Mouse (Mus musculus) T-helper 17 cell (primary cell): ENCODE results near the gene Cox4i2.

Experiments
- in situ Hi-C, 2 experiments: fragments of 300-600 bp; cut with MboI, MseI; formaldehyde crosslinking; loops; 1 replicate in 1 of 2; 2 replicates in 1 of 2; pipeline ENCODE4 v1.15.1; 2025; ENCODE audit warnings: high pct_unique_total_duplicates in 2 of 2

Cox4i2 gene

DNA sequence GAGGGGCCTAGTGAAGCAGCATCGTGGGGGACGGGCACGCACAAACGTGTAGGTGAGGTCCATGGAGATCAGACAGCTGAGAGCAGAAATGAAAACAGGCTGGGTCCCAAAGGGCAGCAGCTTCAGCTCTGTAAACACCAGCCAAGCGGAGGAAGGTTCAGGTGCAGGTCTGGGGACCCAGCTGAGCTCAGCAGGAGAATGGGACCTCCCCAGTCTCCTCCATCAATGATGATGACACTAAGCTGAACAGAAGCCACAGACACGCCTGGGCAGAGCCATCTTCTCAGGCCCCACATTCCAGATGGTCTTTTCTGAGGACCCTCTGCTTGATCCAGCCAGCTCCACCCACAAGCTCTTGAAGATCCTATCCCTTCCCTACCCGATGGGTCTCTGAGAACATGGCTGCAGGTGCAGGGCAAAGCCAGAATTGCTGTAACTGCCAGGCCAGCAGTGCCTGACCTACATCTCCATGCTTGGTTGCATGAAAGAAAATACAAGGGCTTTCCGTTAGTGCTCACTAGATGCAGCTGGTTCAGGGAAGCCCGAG is 40.4 kb downstream of the Cox4i2 start:
- in situ Hi-C loops = loop anchor here in 1 of 2 experiments (25.0 kb wide), 2 partner anchors 682 to 1232 kb away; partner anchors contain the start of genes Sdcbp2 and Srxn1

DNA sequence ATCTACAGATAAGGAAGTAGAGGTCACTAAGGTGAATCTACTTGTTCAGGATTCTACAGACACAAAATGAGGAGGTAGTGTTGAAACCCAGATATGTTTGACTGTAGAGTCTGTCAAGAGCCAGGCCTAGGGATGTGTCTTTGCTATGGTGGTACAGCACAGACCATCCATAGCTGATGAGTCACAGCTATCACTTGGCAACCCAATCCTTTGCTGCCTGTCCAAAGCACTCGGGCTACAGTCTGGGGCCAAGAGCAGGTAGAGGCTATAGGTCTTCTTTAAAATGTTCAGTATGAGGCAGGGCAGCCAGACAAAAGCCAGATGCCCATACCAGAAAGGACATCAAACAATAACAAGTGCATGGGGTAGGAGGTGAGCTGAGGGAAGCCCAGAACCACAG is 43.6 kb downstream of the Cox4i2 start:
- in situ Hi-C loops = loop anchor here in 1 of 2 experiments (25.0 kb wide), 2 partner anchors 685 to 1235 kb away; partner anchors contain the start of genes Sdcbp2 and Srxn1

DNA sequence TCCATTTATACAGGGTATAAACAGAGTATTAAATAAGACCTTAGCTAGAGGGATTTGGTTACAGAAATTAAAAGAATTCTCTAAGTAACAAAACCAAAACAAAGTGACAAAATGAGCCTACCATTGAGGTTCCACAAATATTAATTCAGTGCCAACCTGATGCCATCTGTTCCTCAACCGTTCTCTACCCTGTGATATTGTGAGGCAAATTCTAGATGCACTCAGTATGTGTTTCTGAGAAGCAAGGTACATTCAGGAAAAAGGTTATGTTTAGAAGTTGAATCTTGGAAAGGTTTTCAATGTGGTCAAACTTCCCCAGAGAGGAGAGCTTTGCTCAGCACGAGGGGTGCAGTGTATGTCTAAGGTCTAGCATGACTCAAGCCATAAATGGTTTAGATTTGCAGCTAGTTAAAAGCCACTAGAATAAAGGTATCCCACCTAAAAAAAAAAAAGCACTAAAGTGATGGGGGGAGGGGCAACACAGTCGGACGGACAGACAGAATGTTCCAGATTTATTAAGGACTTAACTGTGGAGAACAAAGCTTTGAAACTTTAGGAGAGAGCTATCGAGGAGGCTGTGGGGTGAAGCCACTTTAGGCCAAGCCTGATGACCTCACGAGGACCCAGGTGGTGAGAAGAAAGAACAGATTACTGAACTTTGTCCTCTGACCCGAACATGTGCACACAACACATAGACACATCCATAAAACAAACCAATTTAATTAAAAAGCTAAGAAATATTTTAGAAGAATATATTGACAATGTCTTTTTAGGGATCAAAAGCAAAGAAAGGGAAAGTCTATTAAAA is 46.2 kb downstream of the Cox4i2 start:
- in situ Hi-C loops = loop anchor here (10.0 to 25.0 kb wide), 3 partner anchors 688 to 1238 kb away; partner anchors contain the start of genes Sdcbp2 (in 1 of the 2) and Srxn1 (in 1 of the 2)

DNA sequence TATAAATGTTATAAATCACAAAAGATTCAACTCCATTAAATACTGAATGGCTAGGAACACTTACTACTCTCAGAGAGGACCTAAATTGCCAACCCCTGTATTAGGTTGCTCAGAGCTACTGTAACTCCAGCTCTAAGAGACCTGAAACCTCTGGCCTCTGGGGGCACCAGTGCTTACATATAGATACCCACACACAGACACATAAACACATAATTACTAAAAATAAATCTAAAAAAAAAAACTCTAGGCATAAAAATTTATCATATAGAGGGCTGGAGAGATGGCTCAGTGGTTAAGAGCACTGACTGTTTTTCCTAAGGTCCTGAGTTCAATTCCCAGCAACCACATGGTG is 46.8 kb downstream of the Cox4i2 start:
- in situ Hi-C loops = loop anchor here in 1 of 2 experiments (10.0 kb wide), 1 partner anchor 1154 kb away; no protein-coding TSS in a partner anchor

DNA sequence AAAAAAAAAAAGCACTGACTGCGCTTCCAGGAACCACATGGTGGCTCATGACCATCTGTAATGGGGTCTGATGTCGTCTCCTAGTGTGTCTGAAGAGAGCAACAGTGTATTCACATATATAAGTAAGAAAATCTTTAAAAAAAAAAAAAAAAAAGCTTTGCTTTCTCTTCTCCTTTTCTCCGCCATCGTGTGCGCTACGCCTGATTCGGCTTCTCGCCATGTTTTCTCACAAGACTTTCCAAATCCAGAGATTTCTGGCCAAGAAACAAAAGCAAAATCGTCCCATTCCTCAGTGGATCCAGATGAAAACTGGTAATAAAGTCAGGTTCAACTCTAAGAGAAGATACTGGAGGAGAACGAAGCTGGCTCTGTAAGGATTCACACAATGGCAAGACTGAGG is 48.3 kb downstream of the Cox4i2 start:
- in situ Hi-C loops = loop anchor here in 1 of 2 experiments (10.0 kb wide), 1 partner anchor 1152 kb away; no protein-coding TSS in a partner anchor

DNA sequence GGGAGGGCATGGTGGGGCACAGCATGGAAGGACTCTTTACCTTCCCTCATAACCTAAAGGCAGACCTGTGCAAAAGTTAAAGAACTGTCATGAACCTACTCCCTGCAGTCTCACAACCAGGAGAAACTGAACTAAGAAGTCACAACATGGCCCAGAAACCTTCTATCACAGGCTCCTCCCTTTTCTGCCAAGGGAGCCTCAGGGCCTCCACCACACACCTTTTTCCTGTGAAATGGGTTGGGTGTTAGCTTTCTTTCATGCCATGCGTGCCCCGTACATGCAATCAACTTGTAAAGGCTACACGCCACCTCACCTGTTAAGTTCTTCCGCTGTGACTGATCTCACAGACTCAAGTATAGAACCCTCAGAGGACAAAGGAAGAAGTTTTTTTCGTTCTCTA is 49.1 kb downstream of the Cox4i2 start:
- in situ Hi-C loops = loop anchor here in 1 of 2 experiments (10.0 kb wide), 1 partner anchor 1152 kb away; no protein-coding TSS in a partner anchor

DNA sequence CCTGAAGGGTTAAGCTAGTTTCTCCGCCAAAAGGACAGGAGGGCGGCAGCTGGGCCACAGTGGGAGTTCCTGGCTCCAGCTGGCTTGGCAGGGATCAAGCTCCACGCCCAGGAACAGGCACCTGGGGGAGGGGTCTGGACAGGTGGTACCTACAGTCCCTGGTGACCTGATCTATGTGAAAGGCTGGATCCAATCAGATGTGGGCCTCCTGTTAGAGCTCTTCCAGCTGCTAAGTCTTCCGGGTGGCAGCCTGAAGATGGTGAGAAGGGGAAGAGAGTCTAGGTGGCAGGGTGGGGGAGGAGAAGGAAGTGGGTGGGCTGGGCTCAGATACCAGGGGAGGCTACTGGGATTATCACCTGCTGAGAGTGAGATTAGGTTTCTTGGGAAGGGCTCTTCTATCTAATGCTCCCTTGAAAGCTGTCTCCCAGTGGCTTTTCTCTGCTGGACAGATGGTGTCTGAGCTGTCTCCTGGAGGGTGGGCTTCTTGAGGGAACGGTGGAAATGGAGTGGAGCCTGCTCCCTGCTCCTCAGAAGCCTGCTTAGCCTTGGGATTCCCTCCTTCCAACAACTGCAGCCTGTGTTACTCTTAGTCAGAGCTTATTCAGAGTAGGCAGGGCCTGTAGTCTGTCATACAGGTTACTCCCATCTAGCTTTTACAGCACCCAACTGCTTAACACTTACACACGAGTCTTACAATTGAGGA is 50.6 kb downstream of the Cox4i2 start:
- in situ Hi-C loops = loop anchor here in 1 of 2 experiments (10.0 kb wide), 1 partner anchor 1150 kb away; no protein-coding TSS in a partner anchor

DNA sequence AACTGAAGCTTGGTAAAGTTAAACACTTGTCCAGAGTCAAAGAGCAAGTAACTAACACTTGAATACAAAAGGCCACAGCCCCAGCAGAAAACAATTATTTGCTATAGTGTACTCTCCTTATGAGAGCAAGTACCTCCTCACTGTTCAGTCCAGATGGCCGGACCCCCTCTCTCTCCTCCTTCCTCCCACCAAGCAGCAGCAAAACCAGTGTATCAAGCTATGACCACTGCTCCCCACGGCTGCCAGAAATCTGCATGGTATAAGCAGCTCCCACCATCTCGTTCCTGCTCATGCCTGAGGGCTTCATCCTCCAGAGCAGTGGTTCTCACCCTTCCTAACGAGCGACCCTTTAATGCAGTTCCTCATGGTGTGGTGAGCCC is 51.1 kb downstream of the Cox4i2 start:
- in situ Hi-C loops = loop anchor here in 1 of 2 experiments (10.0 kb wide), 1 partner anchor 1150 kb away; no protein-coding TSS in a partner anchor

DNA sequence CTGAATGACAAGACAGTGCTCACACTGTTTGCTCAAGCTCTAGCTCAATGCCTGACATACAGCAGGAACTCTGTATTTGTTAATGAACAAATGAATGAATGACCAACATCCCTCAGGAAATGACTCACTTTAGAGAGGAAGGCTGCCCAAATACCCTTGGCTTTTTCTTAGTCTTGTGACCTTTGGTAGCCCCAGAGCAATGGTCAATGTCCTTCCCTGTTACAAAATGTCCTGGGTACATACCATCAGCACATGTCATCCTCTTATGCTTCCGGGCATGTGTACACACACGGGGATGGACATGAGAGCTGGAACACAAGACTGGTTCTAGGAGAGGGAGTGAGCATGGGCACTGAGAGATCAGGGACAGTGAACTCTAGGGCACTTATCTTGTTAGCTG is 52.1 kb downstream of the Cox4i2 start:
- in situ Hi-C loops = loop anchor here in 1 of 2 experiments (10.0 kb wide), 1 partner anchor 1149 kb away; no protein-coding TSS in a partner anchor

DNA sequence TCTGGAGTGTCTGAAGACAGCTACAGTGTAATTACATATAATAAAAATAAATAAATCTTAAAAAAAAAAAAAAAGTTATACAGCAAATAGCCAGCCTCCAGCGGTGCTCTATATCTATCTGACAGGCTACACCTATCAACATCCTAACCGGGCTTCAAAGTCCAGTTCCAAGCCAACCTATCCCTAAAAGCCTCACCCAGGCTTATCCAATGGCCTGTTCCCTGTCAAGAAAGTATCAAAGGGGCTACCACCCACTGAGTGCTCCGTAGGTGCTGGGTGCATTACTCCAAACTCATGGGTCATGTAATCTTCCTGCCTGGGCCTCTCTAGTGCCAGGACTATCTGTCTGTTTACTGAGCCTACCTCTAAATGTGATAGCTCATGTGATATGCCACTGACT is 54.2 kb downstream of the Cox4i2 start:
- in situ Hi-C loops = loop anchor here in 1 of 2 experiments (10.0 kb wide), 1 partner anchor 1147 kb away; no protein-coding TSS in a partner anchor

DNA sequence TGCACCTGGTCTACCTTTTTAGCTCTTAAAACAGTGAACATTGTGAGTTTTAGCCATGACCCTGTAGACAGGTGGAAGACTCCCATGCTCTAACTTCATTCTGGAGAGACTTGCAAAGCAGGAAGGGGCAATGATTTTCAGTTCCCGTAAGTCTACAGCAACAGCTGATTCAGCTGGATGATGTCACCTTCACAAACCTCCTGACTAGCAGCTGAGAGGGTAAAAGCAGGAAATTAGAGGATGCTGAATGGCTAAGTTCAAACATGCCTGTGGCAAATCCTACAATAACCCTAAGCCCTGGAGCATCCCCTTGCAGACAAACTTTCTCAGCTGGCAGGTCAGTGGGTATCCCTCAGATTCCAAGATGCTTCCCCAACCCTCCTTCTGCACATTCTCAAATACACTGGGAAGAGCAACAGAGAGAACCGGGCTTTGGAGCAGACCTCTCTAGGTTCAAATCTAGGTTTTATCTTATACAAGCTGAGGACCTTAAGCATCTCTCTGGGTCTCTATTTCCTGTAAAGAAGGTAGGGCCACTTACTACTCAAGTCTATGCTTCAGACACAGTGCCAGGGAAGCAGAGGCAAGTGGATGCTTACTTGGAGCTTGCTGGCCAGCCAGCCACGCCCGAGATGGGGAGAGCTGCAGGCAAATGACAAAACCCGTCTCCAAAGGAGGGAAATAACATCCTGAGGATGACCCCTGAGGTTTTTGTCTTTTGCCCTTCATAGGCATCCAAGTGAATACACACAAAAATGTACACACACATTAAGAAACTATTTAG is 56.4 kb downstream of the Cox4i2 start:
- in situ Hi-C loops = no loop called here

DNA sequence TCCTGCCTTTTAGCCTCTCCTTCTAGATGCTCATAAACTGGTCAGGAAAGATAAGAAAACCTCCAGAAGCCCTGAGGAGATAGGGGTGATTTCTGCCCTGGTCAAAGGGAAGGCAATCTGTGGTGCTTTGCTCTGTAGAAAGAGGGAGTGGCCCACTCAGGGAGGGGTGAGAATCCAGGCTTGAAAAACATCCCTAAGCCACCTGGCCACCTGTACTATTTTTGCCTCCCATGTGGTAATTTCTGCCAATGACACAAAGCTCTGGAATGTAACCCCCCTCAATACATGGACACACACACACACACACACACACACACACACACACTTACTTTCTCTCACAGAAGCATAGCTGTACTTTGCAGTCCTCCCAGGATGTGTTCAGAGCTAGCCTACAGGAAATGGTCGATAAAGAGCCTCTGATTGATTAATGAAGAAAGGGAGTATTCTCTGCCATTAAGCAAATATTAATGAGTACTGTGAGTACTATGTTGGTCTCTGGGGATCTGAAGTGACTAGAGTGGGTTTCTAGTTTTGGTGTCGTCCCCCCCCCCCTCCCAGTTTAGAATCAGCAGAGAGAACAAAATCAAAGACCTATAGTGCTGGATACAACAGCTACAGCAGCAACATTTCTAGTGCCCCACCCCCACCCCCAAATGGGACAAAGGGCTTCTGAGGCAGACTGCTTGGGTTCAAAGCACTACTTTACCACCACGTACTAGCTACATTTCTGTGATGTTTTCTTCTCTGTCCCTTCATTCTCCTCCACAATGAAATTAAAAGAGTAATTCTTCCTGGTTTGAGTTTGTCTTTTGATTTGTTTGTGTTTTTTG is 57.6 kb downstream of the Cox4i2 start:
- in situ Hi-C loops = no loop called here

DNA sequence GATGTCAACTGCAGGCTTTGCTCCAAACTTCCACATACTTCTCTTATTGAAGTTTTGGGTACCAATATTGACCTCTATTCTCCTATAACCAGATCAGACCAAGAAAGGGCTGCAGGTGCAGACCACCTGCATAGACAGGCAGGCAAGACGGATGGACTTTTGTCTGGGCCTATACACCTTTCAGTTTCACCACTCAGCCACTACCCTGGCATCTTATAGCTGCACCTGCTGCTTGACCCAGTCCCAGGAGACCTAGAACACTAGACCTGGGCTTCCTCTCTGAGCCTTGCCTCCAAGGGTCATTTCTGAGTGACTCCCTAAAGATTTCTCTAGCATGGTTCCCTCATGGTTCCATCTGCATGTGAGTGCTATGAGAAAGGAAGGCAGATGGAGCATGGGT is 59.3 kb downstream of the Cox4i2 start:
- in situ Hi-C loops = no loop called here

DNA sequence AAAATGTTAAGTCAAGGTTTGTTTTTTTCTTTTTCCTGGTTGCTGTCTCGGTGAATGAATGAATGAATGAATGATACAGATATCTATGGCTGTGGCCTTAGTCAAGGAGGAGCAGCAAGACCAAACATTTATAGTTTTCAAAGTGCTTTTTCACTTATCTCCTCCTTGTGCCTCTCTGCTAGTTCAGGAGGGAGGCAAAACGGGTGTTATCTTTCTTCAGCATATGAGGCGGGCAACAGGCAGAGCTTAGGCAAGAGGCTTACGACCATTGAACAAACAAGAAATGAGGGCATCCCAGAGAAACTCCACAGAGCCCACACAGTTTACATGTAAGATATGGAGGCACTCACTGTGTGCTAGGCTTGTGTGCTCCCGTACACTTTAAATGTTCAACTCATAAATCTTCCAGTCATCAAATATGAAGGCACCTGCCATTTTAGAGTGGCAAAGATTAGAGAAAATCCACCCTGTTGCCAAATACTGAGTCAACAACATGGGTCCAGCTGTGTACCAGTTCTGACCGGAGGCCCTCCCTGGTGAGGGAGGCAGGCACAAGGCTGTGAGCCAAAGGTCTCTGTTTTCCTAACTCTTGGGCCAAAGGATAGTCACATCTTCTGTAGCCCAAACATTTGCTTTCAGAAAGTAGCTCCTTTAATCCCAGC is 60.4 kb downstream of the Cox4i2 start:
- in situ Hi-C loops = no loop called here
